Mouse (Mus musculus) embryonic facial prominence, embryonic 14.5 days (tissue): ENCODE results near the gene Spdye4b. TPM values are rescaled to one million over a fixed set of nuclear protein-coding genes. Genes with fewer than 3 reads are reported as not detected.
"Not testable (repeated sequence)": the region's sequence is repeated elsewhere in the genome, so short reads cannot be mapped to it uniquely, and the experiment has no call there.

Experiments used
- ATAC-seq: fragments of 200-750 bp; cut with Nextera tagmentation; 2 replicates; pipeline ENCODE4 v1.8.0; 2017; ENCODE audit warnings: low read depth, moderate number of reproducible peaks, moderate TSS enrichment
- DNase-seq: peaks from one replicate; pipeline ENCODE4 v3.0.0-alpha.2; 2015; ENCODE audit warnings: low spot score
- H3K27ac ChIP-seq: fragments of 300-500 bp; sonication (generic); replicated peaks from 2 replicates; pipeline ENCODE4 v1.5.1; 2014; ENCODE audit warnings: low read depth, mild to moderate bottlenecking, low read length, moderate library complexity
- H3K27me3 ChIP-seq: fragments of 300-500 bp; sonication (generic); replicated peaks from 2 replicates; pipeline ENCODE4 v1.6.1; 2014; ENCODE audit warnings: low read length; ENCODE audit not compliant: control insufficient read depth, insufficient read depth
- H3K36me3 ChIP-seq: fragments of 300-500 bp; sonication (generic); 2 replicates; pipeline ENCODE4 v1.6.1; 2014; ENCODE audit warnings: low read length, mixed read lengths; ENCODE audit not compliant: control insufficient read depth, insufficient read depth
- H3K4me1 ChIP-seq: fragments of 300-500 bp; sonication (generic); 2 replicates; pipeline ENCODE4 v1.6.1; 2014; ENCODE audit warnings: antibody characterized with exemption, low read length; ENCODE audit not compliant: control insufficient read depth, insufficient read depth
- H3K4me2 ChIP-seq: fragments of 300-500 bp; sonication (generic); 2 replicates; pipeline ENCODE4 v1.6.1; 2014; ENCODE audit warnings: low read depth, mild to moderate bottlenecking, low read length, moderate library complexity, mixed read lengths
- H3K4me3 ChIP-seq: fragments of 300-500 bp; sonication (generic); 2 replicates; pipeline ENCODE4 v1.5.1; 2014; ENCODE audit warnings: low read depth, mild to moderate bottlenecking, low read length
- H3K9ac ChIP-seq: fragments of 300-500 bp; sonication (generic); 2 replicates; pipeline ENCODE4 v1.6.1; 2014; ENCODE audit warnings: low read depth, mild to moderate bottlenecking, low read length, moderate library complexity, mixed read lengths
- H3K9me3 ChIP-seq: fragments of 300-500 bp; sonication (generic); 2 replicates; pipeline ENCODE4 v1.6.1; 2016; ENCODE audit warnings: low read length; ENCODE audit not compliant: control insufficient read depth
- WGBS: fragments of 180-500 bp; shearing (Covaris S2); extraction: QIAGEN DNeasy Blood & Tissue Kit; methylation state at CpG from one replicate; pipeline ENCODE4 v1.1.7; 2014; 5-methylcytosine and 5-hydroxymethylcytosine counted together
- polyA plus RNA-seq: library from polyadenylated mRNA; unstranded; fragments of >200 nt; fragmentation: Nextera tagmentation; extraction: Ambion mirVana; gene quantifications from 2 replicates; pipeline ENCODE4 v1.2.1, GENCODE M21; 2014

Gene Spdye4b
- not detected in 2 replicates for polyA plus RNA-seq

DNA sequence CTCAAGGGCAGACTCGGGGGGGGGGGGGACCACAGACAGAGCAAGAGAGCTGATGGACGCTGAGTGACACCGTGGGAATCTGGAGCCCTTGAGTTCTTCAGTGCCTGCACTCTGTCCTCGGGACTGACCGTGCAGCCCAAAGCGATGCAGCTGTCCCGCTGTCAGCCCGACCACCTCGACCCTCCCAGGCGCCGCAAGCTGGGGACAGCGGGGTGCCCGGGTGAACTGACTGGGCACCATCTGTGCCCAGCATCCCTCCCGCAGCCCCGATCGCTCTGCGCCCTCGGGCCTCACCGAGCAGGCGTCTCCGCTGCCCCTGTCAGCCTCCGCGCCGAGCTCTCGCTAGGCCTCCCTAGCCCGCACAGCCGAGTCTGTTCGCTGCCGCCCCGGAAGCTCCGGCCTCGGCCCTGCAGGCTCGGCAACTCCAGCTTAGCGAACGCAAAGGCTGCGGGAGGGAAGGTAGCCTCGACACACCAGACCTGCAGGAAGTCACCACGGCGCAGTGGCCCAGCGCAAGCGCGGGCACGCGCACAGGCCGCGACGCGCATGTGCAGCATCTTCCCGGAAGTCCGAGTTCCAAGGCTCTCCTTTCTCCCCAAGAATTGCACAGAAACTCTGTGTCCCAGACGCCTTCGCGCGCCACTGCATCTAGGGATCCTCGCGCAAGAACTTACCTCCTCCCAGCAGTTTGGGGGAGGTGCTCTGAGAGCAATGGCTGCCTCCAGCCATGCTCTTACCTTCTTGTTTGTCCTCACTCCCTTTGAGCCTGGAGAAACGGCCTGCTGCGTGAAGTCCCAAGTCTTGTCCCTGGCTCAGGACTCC, at the start of gene Spdye4b, which contains the start of gene Rbak:
Gene Spdye4b (plus strand): TSS at position 763 of the 822 bp plus-strand sequence.
Gene Rbak (minus strand): TSS at position 521 of the 822 bp plus-strand sequence.
- Histone ChIP-seq H3K9ac (peak within 1 kb of the TSS; percentile 94), H3K36me3 (peaks cover 32% of the 10 kb centered on the region), H3K27ac (peak within 1 kb of the TSS; percentile 81), H3K4me3 (peak within 1 kb of the TSS; percentile 85), H3K27me3 (no peaks in the 10 kb centered on the region; the same call in 1 of the 2 replicates), H3K9me3 (peaks cover 7% of the 10 kb centered on the region; the same call in 1 of the 2 replicates), H3K4me1 (peaks cover 12% of the 10 kb centered on the region; the same call in 1 of the 2 replicates), H3K4me2 (peak within 1 kb of the TSS; percentile 85)
- 1% methylated on average over 44 of the region's 58 CpGs for WGBS
- ATAC-seq (peak; percentile 99), DNase-seq (peak; percentile 99)

DNA sequence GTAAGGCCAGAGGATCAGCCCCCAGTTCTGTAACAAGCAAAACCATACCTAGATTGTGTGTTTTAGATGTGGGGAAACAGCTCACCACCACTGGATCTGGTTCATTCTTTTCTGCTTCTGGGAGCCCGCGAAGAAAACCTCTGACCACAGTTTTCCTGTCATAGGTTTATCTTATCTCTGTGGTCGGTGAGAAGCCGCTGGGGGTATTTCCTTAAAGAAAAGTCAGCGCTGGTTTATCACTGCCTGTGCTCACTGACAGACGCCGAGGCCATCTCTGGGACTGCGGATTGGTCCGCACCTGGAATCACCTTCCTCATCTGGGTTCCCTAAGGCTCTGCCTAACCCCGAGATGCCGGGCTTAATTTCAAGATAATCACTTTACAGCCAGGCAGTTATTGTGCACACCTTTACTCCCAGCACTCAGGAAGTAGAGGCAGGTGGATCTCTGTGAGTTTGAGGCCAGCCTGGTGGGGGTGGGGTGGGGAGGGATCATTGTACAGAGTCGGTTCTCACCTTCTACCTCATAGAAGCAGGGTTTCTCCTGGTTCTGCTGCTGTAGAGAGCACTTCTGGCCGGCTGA, 47.8 kb upstream of the Spdye4b start:
- Histone ChIP-seq H3K9ac (no peak overlapping the region), H3K4me3 (no peak overlapping the region), H3K27me3 (no peaks in the 10 kb centered on the region), H3K36me3 (no peaks in the 10 kb centered on the region), H3K4me2 (no peak overlapping the region), H3K27ac (no peak overlapping the region), H3K4me1 (no peaks in the 10 kb centered on the region), H3K9me3 (peaks cover 18% of the 10 kb centered on the region)
- no peak for DNase-seq
- no peak for ATAC-seq
- 71% methylated on average over 13 of the region's 13 CpGs for WGBS

GRCm38 (mm10) chr5:143134216-143135010, 46.4 kb upstream of the Spdye4b start:
- H3K36me3 ChIP-seq, H3K9me3 ChIP-seq, ATAC-seq, H3K4me3 ChIP-seq, H3K4me1 ChIP-seq, H3K27me3 ChIP-seq, DNase-seq, H3K9ac ChIP-seq, H3K27ac ChIP-seq, H3K4me2 ChIP-seq: not testable (repeated sequence)
- WGBS, result 86% methylated on average over 3 of the region's 6 CpGs

- Histone ChIP-seq H3K27me3 (no peaks in the 10 kb centered on the region), H3K4me2 (no peak overlapping the region), H3K36me3 (no peaks in the 10 kb centered on the region), H3K9ac (no peak overlapping the region), H3K27ac (no peak overlapping the region), H3K4me3 (no peak overlapping the region), H3K9me3 (0 out of 2 replicates have a peak, but pooled peaks cover 3% of the 10 kb centered on the region), H3K4me1 (no peaks in the 10 kb centered on the region)
- ATAC-seq (no peak), DNase-seq (no peak)
- WGBS, result 94% methylated on average over 7 of the region's 7 CpGs
Measured at GRCm38 (mm10) chr5:143135042-143135441, 45.8 kb upstream of the Spdye4b start.

DNA sequence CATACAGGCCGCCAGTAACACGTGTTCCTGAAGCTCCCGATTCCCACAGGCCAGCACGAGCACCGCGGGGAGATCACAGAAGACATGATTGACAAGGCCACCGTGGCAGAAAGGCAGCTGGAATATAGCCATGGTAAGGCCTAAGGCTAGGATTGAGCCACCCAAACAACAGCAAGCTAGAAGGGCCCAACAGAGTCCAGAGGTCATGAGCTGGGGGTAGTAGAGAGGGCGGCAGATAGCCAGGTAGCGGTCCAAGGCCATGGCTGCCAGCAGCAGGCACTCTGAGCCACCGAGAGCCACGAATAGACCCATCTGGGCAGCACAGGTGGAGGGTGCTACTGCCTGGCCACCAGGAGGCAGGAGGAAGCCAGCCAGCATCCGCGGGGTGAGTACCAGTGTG, 43.2 kb upstream of the Spdye4b start:
- 89% methylated on average over 12 of the region's 13 CpGs for WGBS
- Histone ChIP-seq H3K9ac (no peak overlapping the region), H3K4me3 (no peak overlapping the region), H3K27me3 (no peaks in the 10 kb centered on the region), H3K36me3 (no peaks in the 10 kb centered on the region), H3K27ac (no peak overlapping the region), H3K9me3 (no peaks in the 10 kb centered on the region), H3K4me2 (no peak overlapping the region), H3K4me1 (no peaks in the 10 kb centered on the region)
- no peak for DNase-seq
- ATAC-seq, result no peak

DNA sequence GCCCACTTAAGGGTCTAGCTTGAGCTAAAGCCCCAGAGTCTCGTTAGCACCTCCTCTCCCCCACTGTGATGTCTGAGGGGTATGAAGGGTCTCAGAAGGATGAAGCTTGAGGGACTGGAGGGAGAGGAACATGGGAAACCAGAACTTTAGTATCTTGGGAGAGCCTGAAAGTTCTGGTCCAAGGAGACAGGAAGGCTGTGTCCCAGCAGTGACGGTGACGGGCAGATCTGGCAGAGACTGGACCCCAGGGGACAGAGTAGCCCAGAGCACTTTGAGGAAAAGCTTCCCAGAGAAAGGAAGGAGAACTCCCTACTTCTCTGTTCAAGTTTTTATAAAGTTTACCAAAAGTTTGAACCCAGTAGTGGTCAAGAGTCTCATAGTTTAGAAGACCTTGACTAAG, 33.3 kb upstream of the Spdye4b start, which contains the start of gene Olfr718-ps1:
Gene Olfr718-ps1 (minus strand): TSS at position 101 of the 400 bp plus-strand sequence.
- no peak for ATAC-seq
- no peaks in the 10 kb centered on the region for H3K4me1 ChIP-seq

DNA sequence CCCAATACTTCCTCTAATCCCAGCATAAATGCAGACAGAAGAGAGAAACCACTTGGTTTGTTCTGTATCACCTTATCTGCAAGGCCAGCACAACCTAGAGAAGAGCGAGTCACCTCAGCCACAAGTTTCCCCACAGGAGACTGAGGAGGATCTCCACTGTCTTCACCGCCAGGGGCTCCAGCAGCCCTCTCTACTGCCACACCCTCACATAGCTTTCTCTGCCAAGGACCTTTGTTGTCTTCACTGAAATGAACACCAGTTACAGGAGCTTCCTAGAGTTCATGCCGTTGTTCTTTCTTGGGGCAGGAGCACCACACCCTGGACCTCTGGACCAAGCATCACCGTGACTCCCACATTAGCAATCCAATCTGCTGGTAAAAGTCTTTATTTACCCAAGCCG, 32.2 kb upstream of the Spdye4b start:
- no peak overlapping the region for H3K4me3 ChIP-seq
- H3K9ac ChIP-seq, result no peak overlapping the region
- no peaks in the 10 kb centered on the region for H3K4me1 ChIP-seq
- ATAC-seq, result no peak
- no peaks in the 10 kb centered on the region for H3K36me3 ChIP-seq
- no peak overlapping the region for H3K4me2 ChIP-seq
- no peak overlapping the region for H3K27ac ChIP-seq
- WGBS, result 83% methylated on average over 5 of the region's 5 CpGs
- 0 out of 2 replicates have a peak, but pooled peaks cover 13% of the 10 kb centered on the region for H3K9me3 ChIP-seq
- H3K27me3 ChIP-seq, result no peaks in the 10 kb centered on the region
- DNase-seq, result no peak

More for the DNA sequence above, 33.3 kb upstream of the Spdye4b start, which contains the start of gene Olfr718-ps1:
- no peak for DNase-seq
- 0 out of 2 replicates have a peak, but pooled peaks cover 13% of the 10 kb centered on the region for H3K9me3 ChIP-seq
- H3K4me2 ChIP-seq, result no peak within 1 kb of the TSS
- no peaks in the 10 kb centered on the region for H3K27me3 ChIP-seq
- 63% methylated on average over 3 of the region's 3 CpGs for WGBS
- H3K27ac ChIP-seq, result no peak within 1 kb of the TSS
- no peak within 1 kb of the TSS for H3K9ac ChIP-seq
- H3K36me3 ChIP-seq, result no peaks in the 10 kb centered on the region
- no peak within 1 kb of the TSS for H3K4me3 ChIP-seq

- H3K9ac ChIP-seq, result no peak overlapping the region
- H3K9me3 ChIP-seq, result 0 out of 2 replicates have a peak, but pooled peaks cover 13% of the 10 kb centered on the region
- 79% methylated on average over 2 of the region's 2 CpGs for WGBS
- ATAC-seq (no peak), DNase-seq (no peak)
- H3K4me2 ChIP-seq, result no peak overlapping the region
- H3K36me3 ChIP-seq, result no peaks in the 10 kb centered on the region
- H3K4me3 ChIP-seq, result no peak overlapping the region
- no peak overlapping the region for H3K27ac ChIP-seq
- no peaks in the 10 kb centered on the region for H3K4me1 ChIP-seq
- H3K27me3 ChIP-seq, result no peaks in the 10 kb centered on the region
Measured at GRCm38 (mm10) chr5:143149536-143149935, 31.3 kb upstream of the Spdye4b start.
